Mouse (Mus musculus): ENCODE data around the gene Dclk3. TPM values are rescaled to one million over a fixed set of nuclear protein-coding genes. Genes with fewer than 3 reads are reported as not detected.

Dclk3 gene
- polyA plus RNA-seq, 1 experiment from 2014 or later, result not detected

- Histone ChIP-seq H3K79me2 (ENCODE audit: inconsistent target) (no peaks in the 10 kb centered on the region), H3K36me3 (ENCODE audit: inconsistent target) (no peaks in the 10 kb centered on the region), H3K27ac (no peak overlapping the region), H3K4me3 (ENCODE audit: inconsistent target) (no peak overlapping the region)
- WGBS (ENCODE audit: missing documents), result 86% methylated on average over 10 of the region's 10 CpGs
These were observed 18.5 kb downstream of the Dclk3 start for GRCm38 (mm10) chr9:111457176-111457935.

GRCm38 (mm10) chr9:111457936-111458310 is 19.0 kb downstream of the Dclk3 start:
- no peaks in the 10 kb centered on the region for H3K79me2 ChIP-seq (ENCODE audit: inconsistent target)
- no peak overlapping the region for H3K4me3 ChIP-seq (ENCODE audit: inconsistent target)
- H3K27ac ChIP-seq, result no peak overlapping the region
- no peaks in the 10 kb centered on the region for H3K36me3 ChIP-seq (ENCODE audit: inconsistent target)
- WGBS (ENCODE audit: missing documents), result 94% methylated on average over 4 of the region's 4 CpGs

GRCm38 (mm10) chr9:111459466-111459865 is 20.6 kb downstream of the Dclk3 start:
- H3K4me3 ChIP-seq (ENCODE audit: inconsistent target), result no peak overlapping the region
- no peak overlapping the region for H3K27ac ChIP-seq
- 52% methylated on average over 8 of the region's 8 CpGs for WGBS (ENCODE audit: missing documents)
- no peaks in the 10 kb centered on the region for H3K79me2 ChIP-seq (ENCODE audit: inconsistent target)
- H3K36me3 ChIP-seq (ENCODE audit: inconsistent target), result no peaks in the 10 kb centered on the region

DNA sequence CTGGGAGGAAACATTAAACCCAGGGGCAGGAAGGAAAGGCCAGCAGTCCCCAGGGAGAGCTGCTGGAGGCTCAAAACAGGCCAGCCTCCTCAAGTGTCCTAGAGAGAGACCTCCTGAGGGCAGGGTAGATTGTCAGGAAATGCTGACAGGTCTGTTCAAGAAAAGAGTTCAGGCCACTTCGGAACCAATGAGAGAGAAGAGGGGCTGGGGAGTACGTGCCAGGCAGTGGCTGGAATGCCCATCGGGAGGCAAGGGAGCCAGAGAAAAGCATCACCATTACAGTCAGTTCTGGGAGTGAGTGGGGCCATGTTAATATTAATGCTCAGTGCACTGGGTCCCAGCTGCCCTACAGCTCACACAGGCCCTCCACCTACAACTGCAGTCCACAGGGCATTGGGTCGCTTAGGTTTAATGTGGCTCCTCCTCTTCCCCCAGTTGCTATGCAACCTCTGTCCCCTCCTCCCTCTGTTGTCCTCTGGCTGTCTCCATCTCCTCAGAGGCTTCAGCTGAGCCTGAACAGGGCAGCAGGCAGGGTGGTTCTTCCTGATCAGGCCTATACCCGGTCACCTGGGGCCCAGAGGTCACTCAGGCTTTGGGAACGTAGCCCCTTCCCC is 21.4 kb downstream of the Dclk3 start:
- 85% methylated on average over 6 of the region's 6 CpGs for WGBS (ENCODE audit: missing documents)
- H3K4me3 ChIP-seq (ENCODE audit: inconsistent target), result no peak overlapping the region
- no peaks in the 10 kb centered on the region for H3K79me2 ChIP-seq (ENCODE audit: inconsistent target)
- no peaks in the 10 kb centered on the region for H3K36me3 ChIP-seq (ENCODE audit: inconsistent target)
- H3K27ac ChIP-seq, result no peak overlapping the region

DNA sequence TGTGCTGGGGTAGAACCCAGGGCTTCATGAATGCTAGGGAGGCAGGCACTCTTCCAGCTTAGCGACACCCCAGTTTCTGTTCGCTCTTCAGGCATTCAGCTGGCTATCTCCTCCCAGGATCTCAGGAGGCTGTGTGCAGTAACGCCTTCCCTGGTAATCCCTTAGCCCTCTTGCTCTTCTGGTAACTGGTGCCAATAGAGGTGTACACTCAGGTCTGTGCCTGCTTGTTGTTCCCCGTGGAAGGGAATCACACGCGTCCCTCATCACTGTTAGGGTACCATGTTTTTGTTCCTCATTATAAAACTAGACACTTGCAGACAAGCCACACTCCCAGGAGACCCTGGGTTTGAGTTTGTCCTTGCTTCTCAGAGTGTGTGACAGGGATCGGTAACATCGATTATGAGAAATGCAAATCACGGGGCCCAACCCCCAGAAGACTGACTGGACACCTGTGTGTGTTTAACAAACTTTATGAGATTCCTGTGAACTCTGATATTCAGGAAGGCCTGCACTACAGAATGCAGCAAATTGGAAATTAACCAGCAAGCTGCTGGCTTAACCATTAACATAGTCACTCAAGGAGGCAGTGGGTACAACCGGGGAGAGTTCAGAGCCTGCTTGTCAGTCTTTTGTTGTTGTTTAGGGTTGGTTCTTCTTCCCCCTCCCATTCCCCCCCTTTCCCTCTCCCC is 22.7 kb downstream of the Dclk3 start:
- no peak overlapping the region for H3K4me3 ChIP-seq (ENCODE audit: inconsistent target)
- H3K36me3 ChIP-seq (ENCODE audit: inconsistent target), result no peaks in the 10 kb centered on the region
- WGBS (ENCODE audit: missing documents), result 93% methylated on average over 10 of the region's 10 CpGs
- H3K79me2 ChIP-seq (ENCODE audit: inconsistent target), result no peaks in the 10 kb centered on the region
- no peak overlapping the region for H3K27ac ChIP-seq

- WGBS (ENCODE audit: missing documents), result 96% methylated on average over 6 of the region's 6 CpGs
- H3K4me3 ChIP-seq (ENCODE audit: inconsistent target), result no peak overlapping the region
- no peaks in the 10 kb centered on the region for H3K79me2 ChIP-seq (ENCODE audit: inconsistent target)
- H3K27ac ChIP-seq, result no peak overlapping the region
- H3K36me3 ChIP-seq (ENCODE audit: inconsistent target), result no peaks in the 10 kb centered on the region
These were observed 26.8 kb downstream of the Dclk3 start for GRCm38 (mm10) chr9:111465666-111466065.

DNA sequence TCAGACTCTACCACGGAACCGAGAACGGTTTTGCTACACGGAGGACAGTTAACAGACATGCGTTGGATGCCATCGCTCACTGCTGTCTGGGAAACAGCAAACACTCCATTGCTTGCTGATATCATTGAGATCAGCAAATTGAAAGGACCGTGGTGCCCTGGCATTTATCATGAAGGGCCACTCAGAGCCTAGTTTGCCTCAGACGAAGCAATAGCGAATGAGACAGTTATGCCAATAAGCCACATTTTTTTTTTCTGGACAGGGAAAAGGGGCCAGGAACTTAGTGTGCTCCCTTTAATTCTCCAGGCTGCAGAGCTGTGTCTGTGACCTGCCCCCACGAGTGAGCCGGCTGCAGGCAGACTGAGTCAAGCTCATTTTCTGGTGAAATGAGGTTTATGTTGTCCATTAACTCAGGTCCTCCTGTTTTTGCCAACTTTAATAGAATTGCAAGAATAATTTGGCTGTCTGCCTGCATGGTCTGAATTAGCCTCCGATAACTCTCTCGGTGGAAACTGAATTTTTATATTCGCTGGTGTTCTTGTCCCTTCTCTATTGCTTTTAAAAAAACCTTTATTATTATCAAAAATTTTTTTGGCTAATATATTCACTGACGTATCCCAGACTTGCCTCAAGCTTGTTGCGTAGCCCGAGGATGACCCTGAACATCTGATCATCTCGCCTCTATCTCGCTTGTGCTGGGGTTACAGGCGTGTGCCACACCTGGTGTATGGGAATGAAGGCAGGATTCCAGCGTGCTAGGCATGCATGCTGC is 35.0 kb downstream of the Dclk3 start:
- no peak overlapping the region for H3K4me3 ChIP-seq (ENCODE audit: inconsistent target)
- WGBS (ENCODE audit: missing documents), result 93% methylated on average over 21 of the region's 21 CpGs
- H3K36me3 ChIP-seq (ENCODE audit: inconsistent target), result no peaks in the 10 kb centered on the region
- H3K79me2 ChIP-seq (ENCODE audit: inconsistent target), result no peaks in the 10 kb centered on the region
- no peak overlapping the region for H3K27ac ChIP-seq

DNA sequence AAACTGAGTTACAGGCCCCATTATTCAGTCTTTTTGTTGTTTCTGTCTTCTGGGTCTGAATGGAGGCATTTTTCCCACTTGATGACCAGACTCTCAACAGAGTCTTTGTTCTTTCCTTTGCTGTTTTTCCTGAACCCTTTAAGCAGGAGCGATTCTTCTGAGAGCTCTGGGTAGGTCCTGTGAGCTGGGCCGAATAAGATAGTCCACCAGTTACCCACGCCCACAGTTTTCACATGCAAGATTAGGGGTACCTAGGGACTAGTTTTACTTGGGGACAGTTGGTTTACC is 35.5 kb downstream of the Dclk3 start:
- Histone ChIP-seq H3K36me3 (ENCODE audit: inconsistent target) (no peaks in the 10 kb centered on the region), H3K27ac (no peak overlapping the region), H3K4me3 (ENCODE audit: inconsistent target) (no peak overlapping the region), H3K79me2 (ENCODE audit: inconsistent target) (no peaks in the 10 kb centered on the region)
- WGBS (ENCODE audit: missing documents), result 80% methylated on average over 3 of the region's 3 CpGs

GRCm38 (mm10) chr9:111475281-111475680 is 36.4 kb downstream of the Dclk3 start:
- Histone ChIP-seq H3K36me3 (ENCODE audit: inconsistent target) (no peaks in the 10 kb centered on the region), H3K27ac (no peak overlapping the region), H3K79me2 (ENCODE audit: inconsistent target) (no peaks in the 10 kb centered on the region), H3K4me3 (ENCODE audit: inconsistent target) (no peak overlapping the region)
- WGBS (ENCODE audit: missing documents), result 81% methylated on average over 3 of the region's 3 CpGs

- no peaks in the 10 kb centered on the region for H3K79me2 ChIP-seq (ENCODE audit: inconsistent target)
- 98% methylated on average over 4 of the region's 4 CpGs for WGBS (ENCODE audit: missing documents)
- H3K27ac ChIP-seq, result no peak overlapping the region
- H3K36me3 ChIP-seq (ENCODE audit: inconsistent target), result no peaks in the 10 kb centered on the region
- H3K4me3 ChIP-seq (ENCODE audit: inconsistent target), result no peak overlapping the region
These were observed 37.1 kb downstream of the Dclk3 start for GRCm38 (mm10) chr9:111475973-111476372.

DNA sequence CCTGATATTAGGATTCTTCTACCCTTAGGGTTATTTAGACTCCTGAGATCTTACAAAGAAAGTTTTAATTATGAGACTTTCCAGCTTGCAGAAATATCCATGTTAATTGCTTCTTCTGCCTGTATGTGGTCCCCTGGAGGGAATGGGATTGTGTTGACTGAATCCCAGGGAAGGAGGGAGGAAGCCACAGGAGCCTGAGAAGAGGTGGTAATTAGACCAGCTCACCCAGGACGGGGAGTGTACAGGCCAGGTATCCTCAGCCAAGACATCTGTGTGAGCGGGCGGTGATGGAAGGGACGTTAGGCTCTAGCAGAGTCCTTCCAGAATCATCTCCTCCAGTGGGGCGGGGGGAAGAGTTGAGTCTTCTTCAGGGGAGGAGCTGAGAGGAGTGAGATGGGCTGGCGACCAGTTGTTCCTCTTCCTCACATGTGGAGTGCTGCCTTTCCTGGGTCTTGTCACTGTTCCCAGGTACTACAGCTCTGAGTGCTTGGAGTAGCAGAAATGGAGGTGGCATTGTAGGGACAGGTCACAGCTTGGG is 37.7 kb downstream of the Dclk3 start:
- no peak overlapping the region for H3K27ac ChIP-seq
- no peaks in the 10 kb centered on the region for H3K79me2 ChIP-seq (ENCODE audit: inconsistent target)
- 85% methylated on average over 6 of the region's 6 CpGs for WGBS (ENCODE audit: missing documents)
- H3K4me3 ChIP-seq (ENCODE audit: inconsistent target), result no peak overlapping the region
- no peaks in the 10 kb centered on the region for H3K36me3 ChIP-seq (ENCODE audit: inconsistent target)

GRCm38 (mm10) chr9:111478853-111479490 is 40.1 kb downstream of the Dclk3 start:
- H3K27ac ChIP-seq, result no peak overlapping the region
- H3K36me3 ChIP-seq (ENCODE audit: inconsistent target), result no peaks in the 10 kb centered on the region
- H3K4me3 ChIP-seq (ENCODE audit: inconsistent target), result no peak overlapping the region
- 71% methylated on average over 7 of the region's 7 CpGs for WGBS (ENCODE audit: missing documents)
- H3K79me2 ChIP-seq (ENCODE audit: inconsistent target), result no peaks in the 10 kb centered on the region

- WGBS (ENCODE audit: missing documents), result 96% methylated on average over 3 of the region's 3 CpGs
- Histone ChIP-seq H3K4me3 (ENCODE audit: inconsistent target) (no peak overlapping the region), H3K79me2 (ENCODE audit: inconsistent target) (no peaks in the 10 kb centered on the region), H3K27ac (no peak overlapping the region), H3K36me3 (ENCODE audit: inconsistent target) (no peaks in the 10 kb centered on the region)
These were observed 42.1 kb downstream of the Dclk3 start for GRCm38 (mm10) chr9:111481011-111481410.

All from macrophage (primary cell).